Mouse (Mus musculus) forebrain, embryonic 14.5 days (tissue): ENCODE measurements at regions not wholly inside any gene's neighbourhood (a gene's known extent, or its start where the extent isn't known, plus 50 kb on each side); places are given as distances from the start of the nearest gene placed in this dataset.

ENCODE experiments used
- ATAC-seq: fragments of 200-750 bp; cut with Nextera tagmentation; 2 replicates; pipeline ENCODE4 v1.8.0; 2017; ENCODE audit warnings: mild to moderate bottlenecking, moderate library complexity
- DNase-seq: peaks from one replicate; pipeline ENCODE4 v3.0.0-alpha.2; 2015; ENCODE audit warnings: low spot score
- H3K27ac ChIP-seq: fragments of 300-500 bp; sonication (generic); 2 replicates; pipeline ENCODE4 v1.5.1; 2014; ENCODE audit warnings: low read depth, mild to moderate bottlenecking, control low read depth, low read length, moderate library complexity
- H3K27me3 ChIP-seq: fragments of 300-500 bp; sonication (generic); replicated peaks from 2 replicates; pipeline ENCODE4 v1.6.1; 2014; ENCODE audit warnings: low read length, control low read depth, mixed read lengths; ENCODE audit not compliant: control insufficient read depth, insufficient read depth
- H3K36me3 ChIP-seq: fragments of 300-500 bp; sonication (generic); 2 replicates; pipeline ENCODE4 v1.6.1; 2014; ENCODE audit warnings: low read length, control low read depth; ENCODE audit not compliant: control insufficient read depth, insufficient read depth
- H3K4me1 ChIP-seq: fragments of 300-500 bp; sonication (generic); 2 replicates; pipeline ENCODE4 v1.6.1; 2014; ENCODE audit warnings: antibody characterized with exemption, low read length, control low read depth; ENCODE audit not compliant: control insufficient read depth, insufficient read depth
- H3K4me2 ChIP-seq: fragments of 300-500 bp; sonication (generic); 2 replicates; pipeline ENCODE4 v1.6.1; 2014; ENCODE audit warnings: mild to moderate bottlenecking, control low read depth, low read length
- H3K4me3 ChIP-seq: fragments of 300-500 bp; sonication (generic); 2 replicates; pipeline ENCODE4 v1.5.1; 2014; ENCODE audit warnings: low read depth, low read length, control low read depth
- H3K9ac ChIP-seq: fragments of 300-500 bp; sonication (generic); 2 replicates; pipeline ENCODE4 v1.6.1; 2014; ENCODE audit warnings: mild to moderate bottlenecking, low read length, control low read depth, moderate library complexity
- H3K9me3 ChIP-seq: fragments of 300-500 bp; sonication (generic); replicated peaks from 2 replicates; pipeline ENCODE4 v1.6.1; 2016; ENCODE audit warnings: low read length, control low read depth, mixed read lengths; ENCODE audit not compliant: control insufficient read depth
- WGBS: fragments of 180-500 bp; shearing (Covaris S2); extraction: QIAGEN DNeasy Blood & Tissue Kit; methylation state at CpG from one replicate; pipeline ENCODE4 v1.1.7; 2014; 5-methylcytosine and 5-hydroxymethylcytosine counted together

DNA sequence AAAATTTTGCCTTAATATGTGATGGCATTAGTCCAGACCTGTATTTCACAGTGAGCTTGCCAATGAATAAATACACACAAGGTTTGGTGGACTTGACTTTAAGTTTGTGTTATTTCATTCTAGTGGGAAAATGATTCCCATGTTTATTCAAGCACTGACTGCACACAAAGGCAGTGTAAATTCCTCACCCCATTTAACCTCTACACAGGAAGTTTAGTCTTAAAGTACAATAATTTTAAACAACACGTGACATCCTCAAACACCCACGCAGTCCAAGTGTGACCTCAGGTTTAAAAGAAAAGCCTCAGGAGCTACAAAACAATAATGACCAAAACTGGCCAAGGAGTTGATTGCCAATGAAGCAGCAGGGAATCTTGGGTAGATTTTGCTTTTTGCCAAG lies 219.4 kb downstream of the Lurap1l start:
- Histone ChIP-seq H3K4me3 (no peak overlapping the region), H3K9me3 (no peaks in the 10 kb centered on the region), H3K27ac (no peak overlapping the region), H3K4me2 (no peak overlapping the region), H3K36me3 (no peaks in the 10 kb centered on the region), H3K4me1 (no peaks in the 10 kb centered on the region), H3K27me3 (no peaks in the 10 kb centered on the region), H3K9ac (no peak overlapping the region)
- DNase-seq (no peak), ATAC-seq (no peak)
- WGBS: 69% methylated on average over 2 of the region's 2 CpGs

DNA sequence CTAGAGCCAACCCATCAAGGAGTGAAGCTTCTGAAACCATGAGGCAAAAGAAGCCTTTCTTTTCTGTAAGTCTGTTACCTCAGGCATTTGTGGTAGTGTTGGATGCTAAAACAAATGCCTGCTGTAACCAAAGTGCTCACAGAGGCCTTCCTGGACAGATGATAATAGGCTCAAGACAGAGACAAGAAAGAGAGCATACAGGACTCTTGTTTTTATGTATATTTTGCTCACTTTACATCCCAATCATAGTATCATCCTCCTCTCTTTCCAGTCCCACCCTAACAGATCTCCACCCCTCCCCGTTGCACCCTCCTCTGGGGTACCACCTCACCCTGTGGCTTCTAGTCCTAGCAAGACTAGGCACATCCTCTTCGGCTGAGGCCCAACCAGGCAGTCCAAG lies 262.7 kb downstream of the Lurap1l start:
- WGBS: 82% methylated on average over 2 of the region's 2 CpGs
- no peak for DNase-seq

GRCm38 (mm10) chr4:81177443-81178041 lies 265.1 kb downstream of the Mpdz start:
- no peak for DNase-seq
- Histone ChIP-seq H3K27ac (no peak overlapping the region), H3K9ac (no peak overlapping the region), H3K36me3 (no peaks in the 10 kb centered on the region), H3K9me3 (no peaks in the 10 kb centered on the region), H3K27me3 (no peaks in the 10 kb centered on the region), H3K4me1 (peaks cover 5% of the 10 kb centered on the region; the same call in 1 of the 2 replicates), H3K4me3 (no peak overlapping the region), H3K4me2 (no peak overlapping the region)
- 63% methylated on average over 11 of the region's 11 CpGs for WGBS
- ATAC-seq: no peak

More for the DNA sequence above, 262.7 kb downstream of the Lurap1l start:
- Histone ChIP-seq H3K36me3 (no peaks in the 10 kb centered on the region), H3K4me1 (no peaks in the 10 kb centered on the region), H3K4me3 (no peak overlapping the region), H3K27me3 (no peaks in the 10 kb centered on the region), H3K9ac (no peak overlapping the region), H3K4me2 (no peak overlapping the region), H3K27ac (no peak overlapping the region), H3K9me3 (no peaks in the 10 kb centered on the region)
- no peak for ATAC-seq

DNA sequence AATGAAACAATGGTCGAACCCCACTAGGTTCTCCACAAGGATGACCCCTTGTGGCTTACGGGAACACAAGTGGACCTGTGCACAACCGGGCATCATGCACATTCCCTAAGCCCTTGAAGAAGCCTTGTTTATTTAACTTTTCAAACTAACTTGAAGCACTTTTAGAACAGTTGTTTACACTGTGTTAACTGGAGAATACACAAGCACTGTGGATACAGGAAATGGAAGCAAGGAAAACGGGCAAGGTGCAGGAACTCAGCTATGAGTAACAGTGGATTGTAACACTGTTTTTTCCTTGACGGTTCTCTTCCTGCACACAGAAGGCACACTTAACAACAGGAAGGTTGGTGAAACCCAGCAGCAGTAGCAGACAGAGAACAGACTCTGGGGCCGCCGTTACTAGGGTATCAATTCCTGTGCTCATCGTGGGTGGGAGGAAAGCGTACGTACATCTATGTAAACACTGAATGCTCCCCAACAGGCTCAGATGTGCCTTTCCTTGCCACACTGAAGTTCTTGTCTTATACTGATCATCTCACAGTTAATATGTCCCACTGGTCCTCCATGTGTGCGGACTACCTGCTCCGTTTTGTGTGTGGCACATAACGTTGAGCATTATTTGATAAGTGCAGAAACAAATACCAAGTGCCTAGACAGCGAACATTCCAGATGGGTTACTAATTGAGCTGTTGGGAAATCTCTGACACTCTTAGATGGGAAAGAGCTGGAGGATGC lies 264.4 kb downstream of the Mpdz start:
- no peak overlapping the region for H3K4me3 ChIP-seq
- no peaks in the 10 kb centered on the region for H3K9me3 ChIP-seq
- no peak for DNase-seq
- WGBS: 81% methylated on average over 14 of the region's 14 CpGs
- ATAC-seq: no peak; the same call in 1 of the 2 replicates
- H3K36me3 ChIP-seq: no peaks in the 10 kb centered on the region
- no peak overlapping the region for H3K27ac ChIP-seq
- no peaks in the 10 kb centered on the region for H3K27me3 ChIP-seq
- H3K4me2 ChIP-seq: no peak overlapping the region
- H3K4me1 ChIP-seq: peaks cover 5% of the 10 kb centered on the region; the same call in 1 of the 2 replicates
- H3K9ac ChIP-seq: peak overlapping the region; percentile 4

DNA sequence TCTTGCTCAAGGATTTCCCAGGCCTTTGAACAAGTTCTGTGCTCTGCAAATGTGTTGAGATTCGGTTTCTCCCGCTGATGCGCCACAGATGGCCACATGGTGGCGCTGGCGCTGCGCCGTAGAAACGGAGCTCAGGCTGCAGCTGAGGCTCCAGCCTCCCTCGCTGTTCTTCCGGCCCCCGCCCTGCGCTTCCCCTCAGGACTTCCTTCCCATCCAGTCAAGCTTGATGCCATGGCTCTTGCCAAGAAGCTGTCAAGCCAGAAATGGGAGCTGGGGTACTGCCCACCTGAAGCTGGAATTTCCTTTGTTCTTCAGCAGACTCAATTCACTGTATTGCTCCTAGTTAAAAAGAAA lies 263.9 kb downstream of the Mpdz start:
- ATAC-seq (peak; percentile 99), DNase-seq (peak; percentile 96)
- Histone ChIP-seq H3K36me3 (no peaks in the 10 kb centered on the region), H3K9ac (peak overlapping the region; percentile 4), H3K9me3 (no peaks in the 10 kb centered on the region), H3K27me3 (no peaks in the 10 kb centered on the region), H3K4me1 (peaks cover 5% of the 10 kb centered on the region; the same call in 1 of the 2 replicates), H3K27ac (0 out of 2 replicates have a peak overlapping the region, but pooled peaks have one; percentile 39), H3K4me2 (peak overlapping the region; percentile 14; the same call in 1 of the 2 replicates), H3K4me3 (no peak overlapping the region)
- whole genome bisulfite sequencing: 1% methylated on average over 12 of the region's 12 CpGs

GRCm38 (mm10) chr4:81216123-81216522 lies 226.5 kb downstream of the Mpdz start:
- WGBS: 82% methylated on average over 1 of the region's 1 CpGs
- no peak for DNase-seq
- H3K36me3 ChIP-seq: no peaks in the 10 kb centered on the region
- H3K27me3 ChIP-seq: no peaks in the 10 kb centered on the region
- H3K4me1 ChIP-seq: peaks cover 11% of the 10 kb centered on the region
- 0 out of 2 replicates have a peak, but pooled peaks have one; percentile 4 for ATAC-seq
- no peak overlapping the region for H3K9ac ChIP-seq
- H3K4me3 ChIP-seq: no peak overlapping the region
- H3K9me3 ChIP-seq: no peaks in the 10 kb centered on the region
- no peak overlapping the region for H3K27ac ChIP-seq
- H3K4me2 ChIP-seq: no peak overlapping the region

GRCm38 (mm10) chr4:81217979-81218378 lies 224.6 kb downstream of the Mpdz start:
- H3K27ac ChIP-seq: no peak overlapping the region
- 15% methylated on average over 11 of the region's 11 CpGs for WGBS
- 0 out of 2 replicates have a peak overlapping the region, but pooled peaks have one; percentile 25 for H3K4me2 ChIP-seq
- no peaks in the 10 kb centered on the region for H3K36me3 ChIP-seq
- ATAC-seq (no peak), DNase-seq (peak; percentile 26)
- H3K9me3 ChIP-seq: no peaks in the 10 kb centered on the region
- H3K4me3 ChIP-seq: no peak overlapping the region
- H3K9ac ChIP-seq: no peak overlapping the region
- peaks cover 11% of the 10 kb centered on the region for H3K4me1 ChIP-seq
- H3K27me3 ChIP-seq: no peaks in the 10 kb centered on the region

DNA sequence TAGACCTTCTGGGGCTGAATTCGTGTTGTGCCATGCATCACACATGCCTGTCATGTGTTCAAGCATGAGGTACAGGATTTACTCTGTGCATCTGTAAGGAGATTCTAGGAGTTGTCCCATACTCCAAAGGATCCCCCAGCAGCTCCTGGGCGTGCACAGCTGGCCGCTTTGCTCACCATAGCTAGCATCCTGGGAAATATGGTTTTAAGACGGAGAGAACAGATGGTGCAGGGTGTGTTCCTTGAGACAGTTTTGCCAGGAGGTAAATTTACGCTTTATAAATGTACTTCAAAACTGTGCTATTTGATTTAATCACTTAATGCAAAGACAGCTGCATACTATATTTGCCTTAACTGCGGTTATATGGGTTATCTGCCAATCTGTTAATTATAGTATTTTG lies 220.6 kb downstream of the Mpdz start:
- Histone ChIP-seq H3K9ac (no peak overlapping the region), H3K36me3 (no peaks in the 10 kb centered on the region), H3K4me1 (peaks cover 11% of the 10 kb centered on the region), H3K27me3 (no peaks in the 10 kb centered on the region), H3K4me3 (no peak overlapping the region), H3K4me2 (no peak overlapping the region), H3K27ac (no peak overlapping the region), H3K9me3 (no peaks in the 10 kb centered on the region)
- 82% methylated on average over 6 of the region's 6 CpGs for WGBS
- DNase-seq (peak; percentile 16), ATAC-seq (no peak)
